Mouse (Mus musculus) forelimb bud, embryonic 11.5 days (tissue): Measurements from ENCODE around the gene Cdon.
"Not testable (repeated sequence)": the region's sequence is repeated elsewhere in the genome, so short reads cannot be mapped to it uniquely, and the experiment has no call there.

Experiments
- DNase-seq: peaks from one replicate; pipeline ENCODE4 v3.0.0-alpha.2; 2012; ENCODE audit warnings: low read depth, low spot score

The Cdon gene

DNA sequence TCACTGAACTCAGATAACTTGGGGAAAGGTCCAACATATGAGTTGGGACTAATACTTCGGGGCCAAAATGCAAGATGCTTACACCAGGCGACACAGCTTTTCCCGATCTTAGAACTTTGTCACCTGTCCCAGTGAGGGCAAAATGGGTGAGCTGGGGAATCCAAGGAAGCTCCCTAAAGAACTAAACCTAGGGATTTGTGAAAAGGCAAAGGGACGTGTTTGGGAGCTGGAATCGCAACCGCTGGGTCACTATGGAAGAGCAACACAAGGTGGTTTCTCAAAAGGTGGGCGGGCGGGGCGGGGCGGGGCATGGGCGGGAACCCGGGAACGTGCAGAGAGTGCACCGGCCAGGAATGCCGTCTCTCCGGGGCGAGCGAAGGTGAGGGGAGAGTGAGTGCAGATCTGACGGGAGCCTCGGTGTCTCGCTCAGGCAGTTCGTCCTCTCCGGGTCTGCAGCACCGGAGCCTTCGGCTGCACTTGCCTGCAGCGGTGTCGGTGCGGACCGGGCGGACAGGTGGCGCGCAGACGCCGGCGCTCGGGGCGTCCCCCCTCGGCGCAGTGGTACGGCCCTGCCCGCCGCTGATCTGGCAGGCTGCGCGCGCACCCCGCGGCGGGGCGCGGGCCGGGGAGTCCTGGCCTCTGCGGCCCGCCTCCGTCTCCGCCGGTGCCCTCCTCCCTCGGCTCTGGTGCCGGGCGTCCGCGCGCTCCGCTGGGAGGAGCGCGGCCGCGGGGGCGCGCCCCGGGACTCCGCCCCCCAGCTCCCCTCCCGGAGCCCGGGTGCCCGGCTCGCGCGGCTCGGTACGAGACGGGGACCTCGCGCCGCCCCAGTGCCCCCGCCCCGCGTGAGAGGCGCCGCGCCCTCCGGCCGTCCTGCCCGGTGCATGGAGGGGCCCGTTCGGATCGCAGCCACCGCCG is at the start of gene Cdon:
Gene Cdon (plus strand): TSS at position 324 of the 915 bp plus-strand sequence.
- DNase-seq = peak; percentile 86

- DNase-seq = peak; percentile 51
These were observed 48.4 kb upstream of the Cdon start for GRCm38 (mm10) chr9:35372324-35373101.

DNA sequence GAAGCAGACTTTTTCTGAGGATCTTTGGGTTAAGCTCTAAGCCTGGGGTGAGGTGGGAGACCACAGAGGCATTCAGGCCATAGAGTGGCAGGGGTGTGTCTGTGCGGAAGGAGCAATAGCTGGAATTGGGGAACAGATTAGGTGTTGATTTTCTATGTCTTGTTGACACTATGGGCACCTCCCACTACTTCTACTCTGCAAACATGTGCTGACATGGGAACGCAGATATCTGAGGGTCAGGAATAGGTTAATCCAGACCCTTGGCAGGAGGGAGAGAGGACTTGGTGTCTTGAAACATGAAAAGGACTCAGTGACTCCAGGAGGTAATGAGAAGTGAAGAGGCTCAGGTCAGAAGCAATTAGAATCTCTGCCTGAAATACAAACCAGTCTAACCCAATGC is 43.0 kb upstream of the Cdon start:
- no peak for DNase-seq

DNA sequence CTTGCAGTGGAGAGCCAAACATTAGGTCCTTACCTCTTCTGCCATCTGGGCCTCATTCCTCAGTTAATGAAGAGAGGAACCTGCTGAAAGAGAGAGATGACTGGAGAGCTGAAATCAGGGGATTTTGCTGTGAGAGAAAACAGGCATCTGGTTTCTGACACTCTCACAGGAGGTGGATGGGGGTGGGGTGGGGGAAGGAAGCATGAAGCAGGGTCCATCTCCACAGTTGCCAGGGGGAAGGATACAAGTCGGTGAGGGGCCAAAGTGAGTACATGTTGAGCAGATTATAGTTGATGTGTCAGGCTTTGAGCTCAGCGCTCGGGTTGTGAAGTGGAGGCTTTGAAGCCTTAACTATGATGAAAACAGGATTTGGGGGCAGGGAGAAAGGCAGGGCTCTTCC is 41.9 kb upstream of the Cdon start:
- no peak for DNase-seq

GRCm38 (mm10) chr9:35399896-35400295 is 21.0 kb upstream of the Cdon start:
- DNase-seq = no peak

DNA sequence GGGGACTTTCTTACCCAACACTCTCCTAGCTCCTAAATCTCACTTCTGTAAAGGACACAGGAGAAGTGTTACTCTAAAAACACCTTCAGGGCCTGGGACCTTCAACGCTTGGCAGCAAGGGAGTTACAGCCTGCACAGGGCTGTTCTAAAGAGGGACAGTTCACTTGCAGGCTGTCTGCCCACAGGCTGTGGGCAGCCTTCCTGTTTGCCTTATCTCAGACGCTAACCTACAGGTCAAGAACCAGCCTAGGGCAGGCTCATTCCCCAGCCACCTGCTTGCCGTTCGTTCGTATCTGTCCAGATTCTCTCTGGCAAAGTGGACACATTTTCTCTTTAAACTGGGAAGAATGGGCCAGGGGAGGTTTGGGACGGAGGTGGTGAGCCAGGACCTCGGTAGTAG is 20.5 kb upstream of the Cdon start:
- DNase-seq = no peak

- DNase-seq = no peak
These were observed 20.1 kb upstream of the Cdon start for GRCm38 (mm10) chr9:35400831-35401230.

DNA sequence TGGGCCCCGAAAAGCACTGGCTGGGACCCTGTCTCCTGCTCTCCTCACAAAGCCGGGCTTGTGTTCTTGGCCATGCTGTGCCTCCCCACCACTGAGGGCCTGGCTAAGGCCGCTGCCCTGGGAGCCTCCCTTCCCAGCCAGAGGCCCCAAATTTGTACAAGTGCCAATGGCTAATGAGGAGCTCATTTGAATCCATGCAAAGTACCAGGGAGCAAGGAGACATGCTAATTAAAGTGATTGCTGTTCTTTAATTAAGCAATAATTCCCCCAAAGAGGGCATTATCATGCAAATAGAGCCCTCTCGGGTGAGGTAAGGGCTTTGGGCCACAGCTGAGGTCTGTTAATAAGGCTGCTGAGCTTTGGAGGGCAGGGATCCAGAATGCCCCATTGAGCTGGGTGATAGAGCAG is 18.3 kb upstream of the Cdon start:
- no peak for DNase-seq

DNA sequence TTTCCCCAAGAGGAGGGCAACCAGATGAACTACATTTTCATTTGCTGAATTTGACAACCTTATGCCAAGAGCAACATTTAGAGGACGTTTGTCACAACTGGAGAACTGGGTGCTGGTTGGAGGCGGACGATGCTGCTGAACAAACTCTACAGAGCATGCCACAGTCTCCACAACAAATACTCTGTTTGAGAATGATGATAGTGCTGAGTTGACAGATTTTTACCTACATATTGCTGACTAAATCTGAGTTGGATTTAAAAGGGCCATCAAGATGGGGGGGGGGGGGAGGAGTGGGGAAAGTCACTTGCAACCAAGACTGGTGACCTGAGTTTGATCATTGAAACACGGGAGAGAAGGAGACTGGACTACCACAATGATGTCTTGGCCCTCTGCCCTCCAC is 17.4 kb upstream of the Cdon start:
- no peak for DNase-seq

- peak; percentile 52 for DNase-seq
These were observed 15.7 kb upstream of the Cdon start for GRCm38 (mm10) chr9:35405038-35405905.

DNA sequence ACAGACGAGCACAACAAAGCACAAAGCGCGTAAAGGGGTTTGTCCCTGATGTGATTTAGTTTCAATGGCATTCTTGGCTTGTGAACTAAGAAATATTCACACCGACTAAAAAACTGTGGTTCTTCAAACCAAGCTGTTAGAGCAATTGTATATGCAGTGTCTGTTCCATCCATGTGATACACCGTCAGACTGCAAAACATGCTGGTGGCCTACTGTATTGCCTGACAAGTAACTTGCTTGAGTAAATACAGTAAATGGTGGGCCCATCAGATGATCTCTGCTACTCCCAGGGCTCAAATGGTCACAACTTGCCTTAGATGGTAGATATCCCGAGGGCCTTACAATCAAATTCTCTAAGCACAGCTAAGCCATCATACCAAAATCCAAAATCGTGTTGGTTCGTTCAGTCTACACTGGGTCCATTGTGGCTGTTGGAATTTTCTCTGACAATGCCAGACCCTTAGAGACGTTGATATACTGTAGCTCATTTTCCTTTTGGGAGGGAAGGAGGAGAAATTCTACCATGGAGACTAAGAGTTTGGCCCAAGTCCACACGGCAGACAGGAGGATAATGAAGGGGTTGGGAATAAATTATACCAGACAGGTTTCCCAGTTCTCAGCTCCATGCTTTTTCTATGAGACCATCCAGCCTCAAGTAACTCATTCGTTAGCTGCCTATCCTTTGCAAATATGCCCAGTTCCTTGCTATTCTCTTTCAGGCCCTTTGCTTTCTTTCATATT is 9.5 kb upstream of the Cdon start:
- DNase-seq = no peak

DNA sequence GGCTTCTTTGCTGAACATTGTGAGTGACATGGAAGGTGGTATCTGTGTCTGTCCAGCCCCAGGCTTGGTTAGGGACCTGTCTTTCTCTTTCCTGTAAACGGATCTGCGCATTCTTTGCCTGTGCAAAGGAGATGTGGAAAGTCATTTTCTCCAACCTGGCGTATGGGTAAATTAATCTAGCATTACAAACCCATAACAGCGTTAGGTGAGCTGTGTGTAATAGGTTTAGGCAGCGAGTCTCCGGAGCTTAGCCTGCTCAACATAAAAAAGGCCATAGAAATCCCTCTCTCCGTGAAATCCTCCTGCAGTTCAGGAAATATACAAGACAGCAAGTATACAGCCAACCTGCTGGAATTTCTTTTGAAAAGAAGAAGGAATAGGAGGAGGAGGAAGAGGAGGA is 9.0 kb upstream of the Cdon start:
- no peak for DNase-seq

DNA sequence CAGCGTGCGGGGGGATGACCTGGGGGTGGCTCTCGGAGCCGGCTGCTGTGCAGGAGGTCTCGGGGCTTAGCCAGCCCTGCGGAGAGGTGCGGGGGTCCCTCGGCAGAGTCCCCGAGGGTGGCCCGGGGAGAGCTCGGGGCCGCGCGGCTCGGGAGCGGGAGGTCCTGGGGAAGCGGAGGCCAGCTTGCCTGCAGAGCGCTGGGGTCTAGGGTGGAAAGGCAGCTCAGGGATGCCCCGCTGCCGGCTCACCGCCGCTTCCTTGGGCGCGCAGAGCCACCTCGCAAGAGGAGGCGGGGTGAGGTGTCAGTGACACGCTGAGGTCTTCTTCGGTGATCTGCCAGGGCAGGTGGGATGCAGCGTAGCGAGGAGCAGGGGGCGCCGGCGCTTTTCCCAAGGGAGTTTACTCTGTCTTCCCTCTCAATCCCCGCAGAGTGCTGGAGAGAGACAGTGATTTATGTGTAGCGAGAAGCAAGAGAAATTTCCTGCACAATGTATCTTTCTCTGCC is 855 bp downstream of the Cdon start:
- DNase-seq = no peak

- DNase-seq = no peak
These were observed 1.5 kb downstream of the Cdon start for GRCm38 (mm10) chr9:35422405-35422941.

GRCm38 (mm10) chr9:35423265-35423664 is 2.3 kb downstream of the Cdon start:
- no peak for DNase-seq

GRCm38 (mm10) chr9:35424671-35425070 is 3.7 kb downstream of the Cdon start:
- peak; percentile 81 for DNase-seq

DNA sequence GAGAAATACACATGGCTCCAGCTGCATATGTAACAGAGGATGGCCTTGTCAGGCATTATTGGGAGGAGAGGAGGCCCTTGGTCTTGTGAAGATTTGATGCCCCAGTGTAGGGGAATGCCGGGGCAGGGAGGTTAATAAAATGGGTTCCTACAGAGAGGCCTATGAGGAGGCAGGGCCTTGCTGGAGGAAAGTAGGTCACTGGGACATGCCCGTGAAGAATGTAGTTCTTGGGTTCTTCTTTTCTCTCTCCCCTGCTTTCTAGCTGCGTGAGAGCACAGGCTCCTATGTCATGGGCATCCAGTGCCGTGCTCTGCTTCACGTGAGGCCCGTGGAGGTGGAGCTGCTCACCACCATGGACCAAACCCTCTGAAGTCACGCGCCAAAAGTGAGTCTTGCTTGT is 9.5 kb downstream of the Cdon start:
- no peak for DNase-seq

DNA sequence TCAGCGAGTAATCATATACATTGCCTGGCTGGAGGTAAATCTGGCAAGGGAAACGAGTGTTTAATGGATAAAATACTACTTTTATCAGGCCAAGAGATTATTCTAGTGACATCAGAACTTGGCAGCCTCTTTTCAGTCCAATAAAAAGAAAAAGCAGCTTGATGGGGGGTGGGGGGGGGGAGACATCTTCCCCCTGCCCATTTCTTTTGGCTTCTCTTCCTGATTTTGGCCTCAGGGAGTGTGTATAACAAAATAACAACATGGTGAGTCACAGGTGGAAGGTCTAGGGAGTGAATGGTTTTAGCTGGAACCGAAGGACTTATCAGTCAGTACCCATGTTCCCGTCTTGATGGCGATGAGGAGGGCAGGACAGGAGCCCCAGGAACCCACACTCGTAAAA is 10.5 kb downstream of the Cdon start:
- no peak for DNase-seq

- DNase-seq = not testable (repeated sequence)
These were observed 11.9 kb downstream of the Cdon start for GRCm38 (mm10) chr9:35432717-35433297.

- DNase-seq = no peak
These were observed 13.4 kb downstream of the Cdon start for GRCm38 (mm10) chr9:35434340-35434739.
